In the genomic region with DNA sequence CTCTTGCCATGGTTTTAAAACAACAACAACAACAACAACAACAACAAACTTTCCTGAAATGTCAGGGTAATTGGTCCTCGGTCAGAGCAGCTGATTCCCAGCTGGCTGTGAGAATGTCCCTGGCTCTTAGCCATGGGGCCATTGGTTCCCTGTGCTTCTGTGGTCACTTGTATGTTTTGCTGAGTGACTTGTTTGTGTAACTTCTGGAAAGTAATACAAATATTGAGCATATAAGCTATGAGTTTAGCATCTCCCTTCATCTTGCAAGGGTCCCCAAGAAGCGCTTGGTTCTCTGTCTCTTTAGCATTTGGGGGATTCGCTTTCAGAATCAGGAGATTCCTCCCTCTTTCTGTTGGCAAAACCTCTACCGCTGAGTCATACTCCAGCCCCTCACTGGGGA, we compare ENCODE assay signal across 12 mouse cellular contexts. TPM values are rescaled to one million over a fixed set of nuclear protein-coding genes. Genes with fewer than 3 reads are reported as not detected.
A peak's percentile ranks its signal among the peaks of the same experiment; 100 is the strongest.
DNase-seq lines count a peak whose midpoint lies in the region; ATAC-seq and TF ChIP-seq lines count a peak whose summit lies in the region.
"Had no signal": no experiment of that assay in that cellular context is flagged by ENCODE, and none has a peak within 500 bp of the region (broad histone marks: within the 10 kb centered on the region; RNA-seq: fewer than 3 reads in every experiment).

No protein-coding gene starts in this region.

- H3K4me1 ChIP-seq in kidney, embryonic 16.5 days (ENCODE audit: insufficient read depth, low read length) = no peaks in the 10 kb centered on the region; the same call in 1 of the 2 replicates
- peaks cover 23% of the 10 kb centered on the region for H3K4me1 ChIP-seq in embryonic fibroblast, embryonic 13.5 days (ENCODE audit: control insufficient read depth, insufficient read depth, low read length)
- H3K4me1 ChIP-seq in liver, embryonic 15.5 days (replicated peaks) = peaks cover 62% of the 10 kb centered on the region

- TF ChIP-seq POLR2A in embryonic fibroblast, embryonic 13.5 days (IDR thresholded peaks at IDR 0.05; ENCODE audit: low read depth, low read length) = no peak

- peaks cover 6% of the 10 kb centered on the region; the same call in 1 of the 2 replicates for H3K36me3 ChIP-seq in kidney, embryonic 16.5 days (ENCODE audit: insufficient read depth, low read length)
- peaks cover 31% of the 10 kb centered on the region for H3K36me3 ChIP-seq in liver, embryonic 15.5 days (replicated peaks)

- no peaks in the 10 kb centered on the region for H3K27me3 ChIP-seq in kidney, embryonic 16.5 days (ENCODE audit: insufficient read depth, low read length)
- no peaks in the 10 kb centered on the region for H3K27me3 ChIP-seq in liver, embryonic 15.5 days
- H3K27me3 ChIP-seq: megakaryocyte, embryonic 14.5 days had no signal

- no peak overlapping the region for H3K4me2 ChIP-seq in kidney, embryonic 16.5 days (replicated peaks; ENCODE audit: low read depth, low read length)
- no peak overlapping the region for H3K4me2 ChIP-seq in liver, embryonic 15.5 days

- TF ChIP-seq CTCF in embryonic fibroblast, embryonic 13.5 days (IDR thresholded peaks at IDR 0.05; ENCODE audit: borderline replicate concordance, insufficient read depth, low read length) = no peak

- WGBS in kidney, embryonic 16.5 days = 73% methylated on average over 4 of the region's 4 CpGs
- WGBS in liver, embryonic 15.5 days (ENCODE audit: insufficient replicate concordance) = 76% methylated on average over 4 of the region's 4 CpGs

- no peak overlapping the region for H3K4me3 ChIP-seq in kidney, embryonic 16.5 days (ENCODE audit: low read length)
- no peak overlapping the region for H3K4me3 ChIP-seq in embryonic fibroblast, embryonic 13.5 days (ENCODE audit: insufficient read depth, low read length)
- H3K4me3 ChIP-seq in liver, embryonic 15.5 days (replicated peaks) = no peak overlapping the region

- no peak for ATAC-seq in kidney, embryonic 16.5 days (ENCODE audit: low FRiP score, low TSS enrichment)
- ATAC-seq in liver, embryonic 15.5 days (ENCODE audit: insufficient read depth) = no peak

- no peak overlapping the region for H3K27ac ChIP-seq in kidney, embryonic 16.5 days (ENCODE audit: low read length)
- peak overlapping the region; percentile 75; the same call in 1 of the 2 replicates for H3K27ac ChIP-seq in embryonic fibroblast, embryonic 13.5 days (ENCODE audit: insufficient read depth, low read length)
- H3K27ac ChIP-seq in liver, embryonic 15.5 days (replicated peaks) = peak overlapping the region; percentile 46; the same call in 1 of the 2 replicates

- peak; percentile 45 for DNase-seq in adrenal gland, postnatal 10 days
- no peak for DNase-seq in adrenal gland, adult 18-20 months (ENCODE audit: low spot score in 2 of 2)
- peak; percentile 75 for DNase-seq in kidney, postnatal 14 days
- no peak for DNase-seq in cerebellum, adult 9-10 months
- no peak for DNase-seq in urinary bladder, postnatal 25 days (ENCODE audit: low spot score)

- H3K9me3 ChIP-seq in kidney, embryonic 16.5 days (ENCODE audit: low read length) = no peaks in the 10 kb centered on the region
- H3K9me3 ChIP-seq in liver, embryonic 15.5 days (replicated peaks) = peaks cover 17% of the 10 kb centered on the region

- H3K9ac ChIP-seq in kidney, embryonic 16.5 days (replicated peaks; ENCODE audit: low read length) = no peak overlapping the region
- H3K9ac ChIP-seq in liver, embryonic 15.5 days = no peak overlapping the region

RNA-seq across cellular contexts. Expression of a gene that starts 9.6 kb away (rescaled TPM):
- total RNA-seq in adrenal gland, postnatal 10 days (2021) = 10 to 100 TPM; 26.5 to 32.5 TPM
- total RNA-seq in adrenal gland, adult 18-20 months (2021) = 10 to 100 TPM; 39.1 to 42.2 TPM
- polyA plus RNA-seq in kidney, embryonic 16.5 days (2015; fragmentation: Nextera tagmentation; extraction: Ambion mirVana) = 9.4 and 11.9 TPM in 2 replicates
- polyA plus RNA-seq in embryonic fibroblast, embryonic 13.5 days (2011; ENCODE audit: insufficient read length, low read depth, missing spikeins) = 20.2 and 23.4 TPM in 2 replicates
- 11.1 and 15.6 TPM in 2 replicates for polyA plus RNA-seq in liver, embryonic 15.5 days (2015; fragmentation: Nextera tagmentation; extraction: Ambion mirVana)

RNA-seq across cellular contexts. Expression of a gene that starts 34.4 kb away (rescaled TPM):
- total RNA-seq in adrenal gland, postnatal 10 days (2021) = 1 to 10 TPM; 1.4 to 4.6 TPM
- 10 to 100 TPM in 1 of 2 experiments, 1 to 10 TPM in 1; 3.3 to 17.1 TPM for total RNA-seq in adrenal gland, adult 18-20 months (2021)
- 0.29 and 0.53 TPM in 2 replicates for polyA plus RNA-seq in kidney, embryonic 16.5 days (2015; fragmentation: Nextera tagmentation; extraction: Ambion mirVana)
- polyA plus RNA-seq in embryonic fibroblast, embryonic 13.5 days (2011; ENCODE audit: insufficient read length, low read depth, missing spikeins) = 646 and 1,921 TPM in 2 replicates
- polyA plus RNA-seq in liver, embryonic 15.5 days (2015; fragmentation: Nextera tagmentation; extraction: Ambion mirVana) = 0.06 and 0.20 TPM in 2 replicates
- total RNA-seq: hematopoietic stem cell, adult 5-6 weeks had no signal

RNA-seq across cellular contexts. Expression of a gene that starts 42.7 kb away (rescaled TPM):
- not detected for total RNA-seq in adrenal gland, postnatal 10 days (2021)
- total RNA-seq in adrenal gland, adult 18-20 months (2021) = not detected
- polyA plus RNA-seq in kidney, embryonic 16.5 days (2015; fragmentation: Nextera tagmentation; extraction: Ambion mirVana) = not detected in 2 replicates
- not detected in 2 replicates for polyA plus RNA-seq in embryonic fibroblast, embryonic 13.5 days (2011; ENCODE audit: insufficient read length, low read depth, missing spikeins)
- polyA plus RNA-seq in liver, embryonic 15.5 days (2015; fragmentation: Nextera tagmentation; extraction: Ambion mirVana) = not detected in 2 replicates
- total RNA-seq: layer of hippocampus, postnatal 25 days had no signal
- polyA plus RNA-seq: limb, embryonic 11.5 days had no signal

Comparison
In these comparisons a context has a peak if more than half of its experiments do, and no peak if none do; other contexts are left out.
1. DNase-seq: peak in adrenal gland, postnatal 10 days (single experiment) and kidney, postnatal 14 days (single experiment); none in adrenal gland, adult 18-20 months (0 of 2), cerebellum, adult 9-10 months (single experiment) and urinary bladder, postnatal 25 days (single experiment).
2. RNA of a gene that starts 34.4 kb away (polyA plus RNA-seq): 646 to 1,921 TPM in embryonic fibroblast, embryonic 13.5 days; 0.29 to 0.53 TPM in kidney, embryonic 16.5 days and 0.06 to 0.20 TPM in liver, embryonic 15.5 days; every median in the first group is over 100 times any median in the second.